Mouse (Mus musculus): ENCODE results near the gene H2-Q7.
"Not testable (repeated sequence)": the region's sequence is repeated elsewhere in the genome, so short reads cannot be mapped to it uniquely, and the experiment has no call there.

H2-Q7 gene

DNA sequence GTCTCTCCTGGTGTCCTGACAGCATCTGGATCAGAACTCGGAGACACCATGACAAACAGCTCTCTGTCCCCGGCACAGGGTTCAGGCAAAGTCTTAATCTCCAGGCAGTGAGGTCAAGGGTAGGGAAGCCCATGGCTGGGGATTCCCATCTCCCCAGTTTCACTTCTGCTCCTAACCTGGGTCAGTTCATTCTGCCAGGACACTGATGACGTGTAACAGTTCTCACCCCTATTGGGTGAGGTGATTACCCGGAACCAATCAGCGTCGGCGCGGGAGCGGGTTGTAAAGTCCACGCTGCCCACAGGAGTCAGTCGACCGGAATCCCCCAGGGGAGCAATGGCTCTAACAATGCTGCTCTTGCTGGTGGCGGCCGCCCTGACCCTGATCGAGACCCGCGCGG, at the start of gene H2-Q7:
TSS of gene H2-Q7 (plus strand) at position 271 of the 400 bp plus-strand sequence.
- DNase-seq, result peak; percentile 78 to 87

DNA sequence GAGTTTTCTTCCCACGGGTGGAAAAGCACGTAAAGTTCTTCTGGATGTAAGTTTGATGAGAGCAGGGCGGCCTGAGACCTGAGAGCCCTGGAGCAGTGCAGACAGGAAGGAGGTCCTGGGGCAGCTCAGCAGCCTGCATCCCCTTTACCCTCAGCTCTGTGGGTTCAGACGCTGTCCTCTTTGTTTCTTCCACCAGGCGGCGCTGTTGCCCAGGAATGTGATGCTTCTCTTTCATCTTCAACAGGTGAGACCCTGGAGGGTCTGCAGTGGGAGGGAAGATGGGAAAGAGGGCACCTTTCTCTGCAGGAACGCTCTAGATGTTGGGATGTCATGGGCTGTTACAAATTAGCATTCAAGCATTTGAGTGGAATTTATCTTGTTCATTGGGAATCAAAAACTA, 49.2 kb upstream of the H2-Q7 start:
- peak in 1 of 2 experiments; percentile 28 for DNase-seq

DNA sequence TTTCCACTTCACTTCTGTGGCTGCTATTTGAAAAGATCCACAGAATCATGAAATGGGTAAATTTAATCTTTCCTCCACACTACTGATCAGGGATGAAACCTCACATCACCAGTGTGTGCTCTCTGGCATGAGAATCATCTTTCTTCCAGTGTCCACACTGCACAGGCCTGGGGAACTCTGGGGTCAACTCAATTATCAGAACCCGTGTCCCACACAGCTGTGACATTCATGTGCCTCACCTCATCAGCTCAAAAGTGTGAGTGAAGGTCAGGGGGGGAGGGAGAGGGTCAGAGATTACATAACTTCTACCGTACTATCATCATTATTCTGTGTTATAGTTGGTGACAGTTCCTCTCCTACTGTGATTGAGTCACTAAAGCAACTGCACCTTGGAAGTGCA, 46.3 kb upstream of the H2-Q7 start:
- not testable (repeated sequence) for DNase-seq

DNA sequence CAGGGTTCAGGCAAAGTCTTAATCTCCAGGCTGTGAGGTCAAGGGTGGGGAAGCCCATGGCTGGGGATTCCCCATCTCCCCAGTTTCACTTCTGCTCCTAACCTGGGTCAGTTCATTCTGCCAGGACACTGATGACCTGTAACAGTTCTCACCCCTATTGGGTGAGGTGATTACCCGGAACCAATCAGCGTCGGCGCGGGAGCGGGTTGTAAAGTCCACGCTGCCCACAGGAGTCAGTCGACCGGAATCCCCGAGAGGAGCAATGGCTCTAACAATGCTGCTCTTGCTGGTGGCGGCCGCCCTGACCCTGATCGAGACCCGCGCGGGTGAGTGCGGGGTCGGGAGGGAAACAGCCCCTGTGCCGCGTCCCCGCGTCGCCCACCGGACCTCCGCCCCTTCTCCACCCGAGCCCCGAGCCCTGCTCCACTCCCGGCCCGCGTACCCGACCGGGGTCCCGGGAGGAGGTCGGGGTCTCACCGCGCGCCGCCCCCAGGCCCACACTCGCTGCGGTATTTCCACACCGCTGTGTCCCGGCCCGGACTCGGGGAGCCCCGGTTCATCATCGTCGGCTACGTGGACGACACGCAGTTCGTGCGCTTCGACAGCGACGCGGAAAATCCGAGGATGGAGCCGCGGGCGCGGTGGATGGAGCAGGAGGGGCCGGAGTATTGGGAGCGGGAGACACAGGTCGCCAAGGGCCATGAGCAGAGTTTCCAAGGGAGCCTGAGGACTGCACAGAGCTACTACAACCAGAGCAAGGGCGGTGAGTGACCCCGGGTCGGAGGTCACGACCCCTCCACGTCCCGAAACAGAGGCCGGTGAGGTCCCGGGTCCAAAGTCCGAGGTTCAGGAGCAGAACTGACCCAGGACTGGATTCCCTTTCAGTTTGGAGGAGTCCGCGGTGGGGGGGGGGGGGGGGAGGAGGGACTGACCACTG, 44.8 kb upstream of the H2-Q7 start:
- peak; percentile 23 to 38 for DNase-seq

DNA sequence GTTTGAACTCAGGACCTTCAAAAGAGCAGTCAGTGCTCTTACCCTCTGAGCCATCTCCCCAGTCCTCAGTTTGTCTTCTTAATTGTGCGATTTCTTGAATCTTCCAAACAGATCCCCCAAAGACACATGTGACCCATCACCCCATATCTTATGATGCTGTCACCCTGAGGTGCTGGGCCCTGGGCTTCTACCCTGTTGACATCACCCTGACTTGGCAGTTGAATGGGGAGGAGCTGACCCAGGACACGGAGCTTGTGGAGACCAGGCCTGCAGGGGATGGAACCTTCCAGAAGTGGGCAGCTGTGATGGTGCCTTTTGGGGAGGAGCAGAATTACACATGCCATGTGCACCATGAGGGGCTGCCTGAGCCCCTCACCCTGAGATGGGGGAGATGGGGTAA, 42.0 kb upstream of the H2-Q7 start:
- not testable (repeated sequence) for DNase-seq

DNA sequence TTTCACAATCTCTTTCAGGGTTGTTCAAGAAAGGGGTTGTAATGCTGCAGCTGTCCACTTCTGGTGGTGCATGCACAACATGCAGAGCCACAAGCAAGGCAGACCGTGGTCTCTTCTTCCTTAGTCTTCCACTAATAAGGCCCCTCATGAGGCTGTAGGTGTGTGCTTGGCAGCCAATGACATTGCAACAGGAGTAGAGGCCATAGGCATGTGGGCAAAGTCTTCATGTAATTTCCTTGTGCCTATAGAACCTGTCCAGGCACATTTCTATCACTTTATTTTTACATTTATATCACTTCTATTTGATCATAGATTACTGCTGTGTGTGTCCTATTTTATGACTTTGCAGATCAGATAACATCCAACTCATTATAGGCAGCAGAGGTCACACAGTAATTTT, 25.9 kb upstream of the H2-Q7 start:
- not testable (repeated sequence) for DNase-seq

DNA sequence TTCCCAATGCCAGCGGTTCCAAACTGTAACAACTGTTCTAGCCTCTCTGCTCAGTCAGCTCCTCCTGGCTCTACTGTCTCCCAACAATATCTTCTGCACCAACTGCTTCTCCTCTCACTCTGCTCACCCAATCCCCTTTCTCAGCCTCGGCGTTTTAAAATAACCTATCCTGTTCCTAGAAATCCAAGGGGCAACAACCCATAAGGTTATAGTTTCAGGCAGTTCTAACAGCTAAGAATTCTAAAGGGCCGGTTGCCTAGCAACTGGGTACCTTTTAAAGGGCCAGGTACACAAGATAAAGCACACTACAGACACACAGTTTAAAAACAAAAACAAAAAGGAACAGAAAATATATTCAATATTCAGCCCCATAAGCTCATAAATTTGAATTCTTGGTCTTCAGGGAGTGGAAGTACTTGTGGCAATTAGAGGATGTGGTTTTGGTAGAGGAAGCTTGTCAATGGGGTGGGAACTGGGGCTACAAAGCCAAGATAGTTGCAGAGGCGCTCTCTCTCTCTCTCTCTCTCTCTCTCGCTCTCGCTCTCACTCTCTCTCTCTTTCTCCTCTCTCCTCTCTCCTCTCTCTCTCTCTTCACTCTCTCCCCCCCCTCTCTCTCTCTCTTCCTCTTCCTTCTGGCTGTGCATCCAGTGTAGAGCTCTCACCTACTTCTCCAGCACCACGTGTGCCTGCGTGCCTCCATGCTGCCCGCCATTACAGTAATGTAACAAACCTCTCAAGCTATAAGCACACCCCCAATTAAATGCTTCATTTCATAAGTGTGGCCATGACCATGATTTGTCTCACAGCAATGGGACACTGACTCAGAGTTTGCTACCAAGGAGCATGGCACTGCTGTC, 23.5 kb upstream of the H2-Q7 start:
- DNase-seq, result not testable (repeated sequence)

DNA sequence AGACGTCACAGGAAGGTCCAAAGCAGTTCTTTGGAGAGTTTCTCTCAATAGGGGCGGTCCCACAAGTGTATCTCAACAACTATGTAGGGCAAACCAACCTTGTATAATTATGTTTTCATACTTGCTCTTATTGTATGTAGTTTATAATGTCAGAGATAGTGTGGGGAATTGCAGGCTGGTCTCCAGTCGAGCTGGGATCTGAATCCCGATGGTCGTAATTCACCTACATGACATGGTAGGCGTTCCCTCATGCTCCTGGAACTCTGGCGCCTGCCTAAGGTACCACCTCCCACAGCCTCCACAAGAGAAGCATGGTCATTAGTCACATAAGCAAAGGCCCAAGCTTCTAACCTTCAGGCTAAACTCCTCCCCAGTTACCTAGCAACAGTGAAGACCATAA, 20.2 kb upstream of the H2-Q7 start:
- DNase-seq, result no peak

DNA sequence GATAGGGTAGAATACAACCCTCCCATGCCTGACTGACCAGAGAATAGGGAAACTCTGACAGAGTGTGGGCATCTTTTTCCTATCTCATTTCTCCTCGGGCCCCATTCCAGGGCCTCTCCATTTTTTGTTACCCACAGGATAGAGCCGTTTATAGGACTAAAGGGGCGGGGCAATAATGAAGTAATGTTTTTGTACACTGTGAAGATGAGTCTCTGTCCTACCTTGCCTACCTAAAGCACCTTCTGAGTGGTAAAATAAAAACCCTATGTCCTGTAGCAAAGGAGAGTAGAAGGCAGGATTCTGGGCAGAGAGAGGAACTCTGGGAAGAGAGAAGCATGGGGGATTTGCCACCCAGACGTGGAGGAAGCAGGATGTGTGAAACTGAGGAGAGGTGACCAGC, 19.4 kb upstream of the H2-Q7 start:
- not testable (repeated sequence) for DNase-seq

DNA sequence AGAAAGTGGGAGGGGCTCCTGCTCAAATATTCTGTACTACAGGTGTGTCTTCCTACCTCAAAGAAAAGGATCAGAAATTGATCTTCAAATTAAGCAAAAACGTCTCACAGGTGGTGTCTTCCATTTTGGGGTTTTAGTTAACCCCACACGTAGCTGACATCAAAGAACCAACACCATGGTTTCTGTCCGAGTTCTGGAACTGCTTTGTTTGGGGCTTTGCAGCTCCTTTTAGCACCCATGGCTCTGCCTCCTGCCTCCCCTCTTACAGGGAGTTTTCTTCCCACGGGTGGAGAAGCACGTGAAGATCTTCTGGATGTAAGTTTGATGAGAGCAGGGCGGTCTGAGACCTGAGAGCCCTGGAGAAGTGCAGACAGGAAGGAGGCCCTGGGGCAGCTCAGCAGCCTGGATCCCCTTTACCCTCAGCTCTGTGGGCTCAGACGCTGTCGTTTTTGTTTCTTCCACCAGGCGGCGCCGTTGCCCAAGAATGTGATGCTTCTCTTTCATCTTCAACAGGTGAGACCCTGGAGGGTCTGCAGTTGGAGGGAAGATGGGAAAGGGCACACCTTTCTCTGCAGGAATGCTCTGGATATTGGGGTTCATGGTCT, 18.6 kb upstream of the H2-Q7 start:
- DNase-seq, result not testable (repeated sequence)

DNA sequence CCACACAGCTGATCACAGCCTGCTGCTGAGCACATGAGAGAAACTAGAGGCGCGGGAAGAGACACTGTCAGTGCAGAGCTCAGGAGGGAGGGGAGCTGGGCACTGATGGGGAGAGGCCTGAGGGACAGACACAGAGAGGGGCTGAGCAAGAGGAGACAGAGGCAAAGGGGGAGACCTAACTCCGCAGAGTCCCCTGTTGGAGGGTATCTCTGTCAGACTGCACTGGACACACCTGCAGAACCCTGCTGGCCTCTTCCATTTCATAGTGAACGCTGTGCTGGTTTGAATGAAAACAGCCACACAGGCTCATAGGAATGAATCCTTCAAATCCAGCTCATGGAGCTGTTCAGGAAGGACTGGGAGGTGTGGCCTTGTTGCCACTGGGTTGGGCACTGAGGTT, 17.6 kb upstream of the H2-Q7 start:
- not testable (repeated sequence) for DNase-seq

DNA sequence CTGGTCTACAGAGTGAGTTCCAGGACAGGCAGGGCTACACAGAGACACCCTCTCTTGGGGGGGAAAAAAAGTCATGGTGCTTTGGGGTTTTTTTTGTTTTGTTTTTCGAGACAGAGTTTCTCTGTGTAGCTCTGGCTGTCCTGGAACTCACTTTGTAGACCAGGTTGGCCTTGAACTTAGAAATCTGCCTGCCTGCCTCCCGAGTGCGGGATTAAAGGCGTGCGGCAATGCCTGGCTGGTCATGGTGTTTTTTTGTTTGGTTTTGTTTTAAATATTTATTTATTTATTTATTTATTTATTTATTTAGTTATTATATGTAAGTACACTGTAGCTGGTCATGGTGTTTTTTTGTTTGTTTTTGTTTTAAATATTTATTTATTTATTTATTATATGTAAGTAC, 16.6 kb upstream of the H2-Q7 start:
- peak in 1 of 2 experiments; percentile 0 for DNase-seq

DNA sequence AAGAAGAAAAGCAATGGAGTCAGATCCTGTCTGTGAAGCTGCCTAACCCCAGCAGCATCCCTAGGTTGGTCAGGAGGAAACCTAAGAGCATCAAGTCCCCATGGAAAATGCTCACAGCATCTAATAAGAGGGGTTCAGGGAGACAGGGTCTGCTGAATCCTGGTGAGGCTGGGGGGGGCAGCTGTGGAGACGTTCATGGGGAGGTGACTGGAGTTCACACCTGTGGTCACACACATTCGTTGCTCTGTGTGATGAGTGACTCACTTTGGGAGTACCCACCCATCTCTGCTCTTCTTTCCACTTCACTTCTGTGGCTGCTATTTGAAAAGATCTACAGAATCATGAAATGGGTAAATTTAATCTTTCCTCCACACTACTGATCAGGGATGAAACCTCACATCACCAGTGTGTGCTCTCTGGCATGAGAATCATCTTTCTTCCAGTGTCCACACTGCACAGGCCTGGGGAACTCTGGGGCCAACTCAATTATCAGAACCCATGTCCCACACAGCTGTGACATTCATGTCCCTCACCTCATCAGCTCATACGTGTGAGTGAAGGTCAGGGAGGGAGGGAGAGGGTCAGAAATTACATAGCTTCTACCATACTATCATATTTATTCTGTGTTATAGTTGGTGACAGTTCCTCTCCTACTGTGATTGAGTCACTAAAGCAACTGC, 15.7 kb upstream of the H2-Q7 start:
- peak in 1 of 2 experiments; percentile 0 for DNase-seq

DNA sequence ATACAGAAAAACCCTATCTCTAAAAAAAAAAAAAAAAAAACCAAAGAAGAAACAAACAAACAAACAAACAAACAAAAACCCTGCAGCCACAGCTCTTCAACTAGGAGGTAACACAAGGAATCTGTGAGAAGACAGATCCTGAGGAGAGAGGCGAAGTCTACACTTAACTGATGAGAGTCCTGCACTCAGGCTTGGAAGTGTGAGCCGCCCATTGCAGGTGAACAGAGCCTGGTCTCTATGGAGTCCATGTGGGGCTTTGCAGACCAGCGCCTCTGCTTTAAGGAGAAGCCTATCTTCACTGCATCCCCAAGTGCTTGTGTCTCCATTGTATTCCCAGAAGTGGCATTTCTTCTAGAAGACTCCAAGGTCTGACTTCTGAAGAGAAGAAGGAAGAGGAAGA, 14.8 kb upstream of the H2-Q7 start:
- DNase-seq, result peak in 1 of 2 experiments; percentile 0

DNA sequence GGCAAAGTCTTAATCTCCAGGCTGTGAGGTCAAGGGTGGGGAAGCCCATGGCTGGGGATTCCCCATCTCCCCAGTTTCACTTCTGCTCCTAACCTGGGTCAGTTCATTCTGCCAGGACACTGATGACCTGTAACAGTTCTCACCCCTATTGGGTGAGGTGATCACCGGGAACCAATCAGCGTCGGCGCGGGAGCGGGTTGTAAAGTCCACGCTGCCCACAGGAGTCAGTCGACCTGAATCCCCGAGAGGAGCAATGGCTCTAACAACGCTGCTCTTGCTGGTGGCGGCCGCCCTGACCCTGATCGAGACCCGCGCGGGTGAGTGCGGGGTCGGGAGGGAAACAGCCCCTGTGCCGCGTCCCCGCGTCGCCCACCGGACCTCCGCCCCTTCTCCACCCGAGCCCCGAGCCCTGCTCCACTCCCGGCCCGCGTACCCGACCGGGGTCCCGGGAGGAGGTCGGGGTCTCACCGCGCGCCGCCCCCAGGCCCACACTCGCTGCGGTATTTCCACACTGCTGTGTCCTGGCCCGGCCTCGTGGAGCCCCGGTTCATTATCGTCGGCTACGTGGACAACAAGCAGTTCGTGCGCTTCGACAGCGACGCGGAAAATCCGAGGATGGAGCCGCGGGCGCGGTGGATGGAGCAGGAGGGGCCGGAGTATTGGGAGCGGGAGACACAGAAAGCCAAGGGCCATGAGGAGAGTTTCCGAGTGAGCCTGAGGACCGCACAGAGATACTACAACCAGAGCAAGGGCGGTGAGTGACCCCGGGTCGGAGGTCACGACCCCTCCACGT, 14.1 kb upstream of the H2-Q7 start, which contains the start of gene H2-Q6:
TSS of gene H2-Q6 (plus strand) at position 227 of the 793 bp plus-strand sequence.
- DNase-seq, result peak; percentile 78 to 79

DNA sequence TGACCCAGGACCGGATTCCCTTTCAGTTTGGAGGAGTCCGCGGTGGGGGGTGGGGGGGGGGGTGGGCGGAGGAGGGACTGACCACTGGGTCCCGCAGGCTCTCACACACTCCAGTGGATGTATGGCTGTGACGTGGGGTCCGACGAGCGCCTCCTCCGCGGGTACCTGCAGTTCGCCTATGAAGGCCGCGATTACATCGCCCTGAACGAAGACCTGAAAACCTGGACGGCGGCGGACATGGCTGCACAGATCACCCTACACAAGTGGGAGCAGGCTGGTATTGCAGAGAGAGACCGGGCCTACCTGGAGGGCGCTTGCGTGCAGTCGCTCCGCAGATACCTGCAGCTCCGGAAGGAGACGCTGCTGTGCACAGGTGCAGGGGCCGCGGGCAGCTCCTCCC, 13.5 kb upstream of the H2-Q7 start:
- peak in 1 of 2 experiments; percentile 11 for DNase-seq

DNA sequence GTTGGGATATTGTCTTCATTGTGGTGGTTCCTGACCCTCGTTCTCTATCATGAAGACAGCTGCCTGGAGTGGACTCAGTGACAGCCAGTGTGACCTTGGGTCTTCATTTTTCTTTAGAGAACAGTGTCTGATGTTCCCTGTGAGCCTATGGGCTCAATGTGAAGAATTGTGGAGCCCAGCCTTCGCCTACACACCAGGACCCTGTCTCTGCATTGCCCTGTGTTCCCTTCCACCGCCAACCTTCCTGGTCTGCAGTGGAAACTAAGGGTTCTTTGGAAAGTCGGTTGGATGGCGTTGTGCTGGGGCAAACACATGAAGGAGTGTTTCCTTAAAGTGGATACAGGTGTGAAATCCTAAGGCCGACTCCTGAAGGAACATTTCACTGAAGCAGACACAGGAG, 10.1 kb upstream of the H2-Q7 start:
- not testable (repeated sequence) for DNase-seq

DNA sequence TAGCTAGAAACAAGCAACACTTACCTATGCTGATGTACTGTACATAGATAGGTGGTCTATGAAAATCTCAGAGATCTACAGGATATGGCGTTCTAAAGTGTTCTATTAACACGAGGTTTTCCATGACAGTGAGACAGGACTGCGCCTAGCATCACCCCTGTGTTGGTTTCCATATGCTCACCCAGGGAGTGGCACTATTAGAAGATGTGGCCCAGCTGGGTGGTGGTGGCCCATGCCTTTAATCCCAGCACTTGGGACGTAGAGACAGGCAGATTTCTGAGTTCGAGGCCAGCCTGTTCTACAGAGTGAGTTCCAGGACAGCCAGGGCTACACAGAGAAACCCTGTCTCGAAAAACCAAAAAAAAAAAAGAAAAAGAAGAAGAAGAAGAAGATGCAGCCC, 8.3 kb upstream of the H2-Q7 start:
- not testable (repeated sequence) for DNase-seq

DNA sequence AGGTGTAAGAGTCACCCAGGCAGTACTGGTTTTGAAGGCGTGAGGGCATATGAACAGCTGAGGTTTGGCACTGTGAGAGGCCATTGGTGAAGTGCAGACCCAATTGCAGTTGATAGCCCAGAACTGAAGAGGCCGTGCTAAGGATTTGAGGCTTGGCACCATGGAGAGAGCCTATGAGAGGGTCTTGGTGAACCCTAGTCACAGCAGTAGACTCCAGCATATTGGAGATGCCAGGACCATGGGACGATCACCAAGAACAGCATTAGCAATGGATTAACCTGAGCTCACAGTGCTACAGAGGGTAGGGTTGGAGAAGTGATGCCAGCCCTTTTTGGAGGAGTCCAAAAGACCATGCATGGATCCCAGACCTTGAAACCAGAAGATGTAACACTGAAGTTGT, 6.8 kb upstream of the H2-Q7 start:
- not testable (repeated sequence) for DNase-seq

DNA sequence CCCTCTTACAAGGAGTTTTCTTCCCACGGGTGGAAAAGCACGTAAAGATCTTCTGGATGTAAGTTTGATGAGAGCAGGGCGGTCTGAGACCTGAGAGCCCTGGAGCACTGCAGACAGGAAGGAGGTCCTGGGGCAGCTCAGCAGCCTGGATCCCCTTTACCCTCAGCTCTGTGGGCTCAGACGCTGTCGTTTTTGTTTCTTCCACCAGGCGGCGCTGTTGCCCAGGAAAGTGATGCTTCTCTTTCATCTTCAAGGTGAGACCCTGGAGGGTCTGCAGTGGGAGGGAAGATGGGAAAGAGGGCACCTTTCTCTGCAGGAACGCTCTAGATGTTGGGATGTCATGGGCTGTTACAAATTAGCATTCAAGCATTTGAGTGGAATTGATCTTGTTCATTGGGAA, 4.1 kb upstream of the H2-Q7 start:
- DNase-seq, result not testable (repeated sequence)

DNA sequence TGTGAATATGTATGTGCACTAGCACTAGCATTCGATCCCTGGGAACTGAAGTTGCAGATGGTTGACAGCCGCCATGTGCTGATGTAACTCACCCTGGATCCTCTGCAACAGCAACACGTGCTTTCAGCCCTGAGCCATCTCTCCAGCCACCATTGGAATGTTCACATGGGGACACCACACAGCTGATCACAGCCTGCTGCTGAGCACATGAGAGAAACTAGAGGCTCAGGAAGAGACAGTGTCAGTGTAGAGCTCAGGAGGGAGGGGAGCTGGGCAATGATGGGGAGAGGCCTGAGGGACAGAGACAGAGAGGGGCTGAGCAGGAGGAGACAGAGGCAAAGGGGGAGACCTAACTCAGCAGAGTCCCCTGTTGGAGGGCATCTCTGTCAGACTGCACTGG, 3.4 kb upstream of the H2-Q7 start:
- DNase-seq, result not testable (repeated sequence)
